Mouse (Mus musculus): ENCODE data around the gene Mga. TPM values are rescaled to one million over a fixed set of nuclear protein-coding genes. Genes with fewer than 3 reads are reported as not detected.

The Mga gene
- total RNA-seq (2023): 10 to 100 TPM; 55.9 to 59.1 TPM

GRCm38 (mm10) chr2:119897090-119897732, at the start of gene Mga:
Gene Mga (plus strand): TSS chr2:119897228.

GRCm38 (mm10) chr2:119972537-119972879, 75.5 kb downstream of the Mga start, which contains the start of gene Mapkbp1:
Gene Mapkbp1 (plus strand): TSS chr2:119972699.

Other genes with a start within 250 kb of the Mga start
- 1 to 10 TPM; 8.8 to 9.1 TPM for gene Ndufaf1, start 234.4 kb upstream of the Mga start, total RNA-seq (2023)
- 10 to 100 TPM; 32.0 to 37.7 TPM for gene Rtf1, start 222.2 kb upstream of the Mga start, total RNA-seq (2023)
- gene Itpka, start 154.9 kb upstream of the Mga start, total RNA-seq (2023): under 1 TPM in 1 of 2 experiments, not detected in 1; 0.39 TPM
- gene Ltk, start 136.8 kb upstream of the Mga start, total RNA-seq (2023): not detected
- gene Rpap1, start 109.7 kb upstream of the Mga start, total RNA-seq (2023): 10 to 100 TPM; 12.9 to 15.2 TPM
- not detected for gene Tyro3, start 99.5 kb upstream of the Mga start, total RNA-seq (2023)
- gene Mapkbp1, start 75.5 kb downstream of the Mga start, total RNA-seq (2023): 10 to 100 TPM; 11.4 to 13.7 TPM
- 1 to 10 TPM; 5.2 to 6.1 TPM for gene Jmjd7, start 130.3 kb downstream of the Mga start, total RNA-seq (2023)
- under 1 TPM; 0.43 to 0.58 TPM for gene Gm28042, start 130.3 kb downstream of the Mga start, total RNA-seq (2023)
- 1 to 10 TPM in 1 of 2 experiments, under 1 TPM in 1; 0.81 to 1.3 TPM for gene Pla2g4b, start 136.2 kb downstream of the Mga start, total RNA-seq (2023)